Mouse (Mus musculus) ES-E14 (cell line): ENCODE measurements at regions not wholly inside any gene's neighbourhood (a gene's known extent, or its start where the extent isn't known, plus 50 kb on each side); places are given as distances from the start of the nearest gene placed in this dataset.

Experiments
- DNase-seq: peaks from one replicate; pipeline ENCODE4 v3.0.0-alpha.2; 2013; ENCODE audit warnings: low read depth, low spot score
- H3K27ac ChIP-seq: 2 replicates; pipeline ENCODE4 v1.5.1; 2012; ENCODE audit warnings: low read depth, mild to moderate bottlenecking, low read length, moderate library complexity, mixed read lengths; ENCODE audit not compliant: poor library complexity, insufficient read depth, severe bottlenecking
- H3K36me3 ChIP-seq: 2 replicates; pipeline ENCODE4 v1.6.1; 2012; ENCODE audit warnings: mild to moderate bottlenecking, low read length, moderate library complexity, mixed read lengths; ENCODE audit not compliant: control insufficient read depth, poor library complexity, insufficient read depth, severe bottlenecking
- H3K4me1 ChIP-seq, 2 experiments: fragments of 150-350 bp in 1 of 2; sonication (generic) in 1 of 2; 2 replicates each; pipeline ENCODE4 v1.6.1; 2012; ENCODE audit warnings: low read length in 2 of 2, mild to moderate bottlenecking in 1 of 2, mixed read lengths in 1 of 2; ENCODE audit not compliant: control insufficient read depth in 2 of 2, insufficient read depth in 2 of 2, poor library complexity in 1 of 2
- H3K4me3 ChIP-seq, 2 experiments: fragments of 150-350 bp in 1 of 2; sonication (generic) in 1 of 2; 2 replicates each; pipeline ENCODE4 v1.5.1; 2012; ENCODE audit warnings: low read length in 2 of 2, low read depth in 1 of 2, mild to moderate bottlenecking in 1 of 2, mixed read lengths in 1 of 2; ENCODE audit not compliant: insufficient read depth in 1 of 2, poor library complexity in 1 of 2, severe bottlenecking in 1 of 2
- H3K9ac ChIP-seq: 2 replicates; pipeline ENCODE4 v1.6.1; 2012; ENCODE audit warnings: low read depth, mild to moderate bottlenecking, low read length, mixed read lengths; ENCODE audit not compliant: poor library complexity, insufficient read depth, severe bottlenecking
- H3K9me3 ChIP-seq: fragments of 150-350 bp; sonication (generic); 2 replicates; pipeline ENCODE4 v1.6.1; 2012; ENCODE audit warnings: low read depth, mild to moderate bottlenecking, low read length; ENCODE audit not compliant: control insufficient read depth, insufficient read depth
- HCFC1 ChIP-seq: IDR thresholded peaks from 2 replicates; pipeline ENCODE4 v1.6.1; 2012; ENCODE audit warnings: low read length, inconsistent platforms, borderline replicate concordance; ENCODE audit not compliant: insufficient read depth
- in situ Hi-C, 2 experiments: fragments of 600-800 bp; cut with MboI; formaldehyde crosslinking; loops; one replicate each; pipeline ENCODE4 v1.15.1; 2025; ENCODE audit warnings: low sequenced_read_pairs in 2 of 2, inconsistent platforms in 1 of 2; ENCODE audit not compliant: unreplicated experiment in 2 of 2

- DNase-seq = no peak
- no peak overlapping the region for H3K4me3 ChIP-seq
- H3K27ac ChIP-seq = no peak overlapping the region
- no peaks in the 10 kb centered on the region for H3K36me3 ChIP-seq
- no peak for TF ChIP-seq HCFC1
- H3K9ac ChIP-seq = no peak overlapping the region
- H3K4me1 ChIP-seq = no peaks in the 10 kb centered on the region; a peak in 1 of 4 replicates
- H3K9me3 ChIP-seq = no peaks in the 10 kb centered on the region
- in situ Hi-C loops = no loop called here
Measured at GRCm38 (mm10) chr5:18414892-18415291, 54.7 kb upstream of the Gnai1 start.
